Mouse (Mus musculus) olfactory bulb, adult 2 months (tissue): ENCODE data around the gene Sppl2a.

Experiments
- CTCF ChIP-seq: fragments of 200-500 bp; IDR thresholded peaks from 2 replicates; pipeline ENCODE4 v1.5.1; 2012; ENCODE audit warnings: low read depth, mild to moderate bottlenecking, low read length, moderate library complexity; ENCODE audit not compliant: insufficient read depth
- POLR2A ChIP-seq: fragments of 200-500 bp; IDR thresholded peaks from 2 replicates; pipeline ENCODE4 v1.6.1; 2012; ENCODE audit warnings: mild to moderate bottlenecking, low read depth, low read length, moderate library complexity; ENCODE audit not compliant: insufficient read depth

DNA sequence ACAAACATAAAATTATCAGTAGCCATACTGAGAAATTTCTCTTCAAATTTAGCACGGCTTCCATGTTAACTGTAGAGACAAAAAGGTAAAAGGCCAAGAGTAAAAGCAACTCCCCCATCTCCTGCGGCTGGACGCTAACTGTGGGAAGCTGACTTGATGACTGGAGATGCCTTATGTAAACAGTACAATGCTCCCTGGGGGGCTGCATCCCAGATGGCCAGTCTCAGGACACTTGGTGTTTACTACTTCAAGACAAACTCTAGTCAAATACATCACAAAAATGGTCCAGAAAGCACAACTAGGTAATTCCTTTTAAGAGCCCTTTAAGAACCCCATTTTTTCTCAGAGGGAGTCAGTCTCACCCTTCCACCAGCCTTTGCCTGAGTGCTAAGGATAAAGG lies 45.9 kb downstream of the Sppl2a start:
- TF ChIP-seq POLR2A (no peak), CTCF (no peak)
